Mouse (Mus musculus) kidney, adult 2 months (tissue): ENCODE data around the gene Ttll13.

Experiments used
- CTCF ChIP-seq: fragments of 200-500 bp; conservative IDR thresholded peaks from 2 replicates; pipeline ENCODE4 v1.5.1; 2011; ENCODE audit warnings: low read depth, mild to moderate bottlenecking, control low read depth, low read length, moderate library complexity, mixed read lengths; ENCODE audit not compliant: insufficient read depth, insufficient read length
- POLR2A ChIP-seq: fragments of 200-500 bp; IDR thresholded peaks from one replicate; pipeline ENCODE4 v1.6.1; 2011; ENCODE audit warnings: low read depth, low read length, control low read depth

DNA sequence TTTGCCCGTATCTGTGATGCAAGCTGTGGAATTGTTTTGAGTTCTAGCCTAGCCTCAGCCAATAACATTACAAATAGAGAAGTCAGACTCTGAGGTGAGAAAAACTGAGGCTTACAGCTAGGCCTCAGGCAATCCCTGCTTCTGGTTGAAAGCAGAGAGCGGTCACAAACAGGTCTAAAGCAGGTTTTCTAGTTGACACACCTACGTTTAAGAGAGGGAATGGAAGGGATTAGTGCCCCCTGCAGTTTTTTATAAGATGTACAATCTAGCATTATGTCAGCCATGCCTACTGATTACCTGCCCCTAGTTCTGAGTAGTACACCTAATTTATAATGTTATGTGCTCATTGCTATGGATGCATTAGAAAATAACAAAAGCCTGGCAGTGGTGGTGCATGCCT lies 61.6 kb downstream of the Ttll13 start:
- no peak for TF ChIP-seq POLR2A
- TF ChIP-seq CTCF, result no peak
